Mouse (Mus musculus) thymus, adult 2 months (tissue): Measurements from ENCODE around the gene Pax1.

Experiments used
- CTCF ChIP-seq: fragments of 200-500 bp; IDR thresholded peaks from 2 replicates; pipeline ENCODE4 v1.5.1; 2012; ENCODE audit warnings: mild to moderate bottlenecking, control low read depth, low read length, moderate library complexity, borderline replicate concordance; ENCODE audit not compliant: control insufficient read depth, poor library complexity, insufficient read depth; ENCODE audit errors: extremely low read depth
- POLR2A ChIP-seq: fragments of 200-500 bp; IDR thresholded peaks from 2 replicates; pipeline ENCODE4 v1.6.1; 2012; ENCODE audit warnings: mild to moderate bottlenecking, low read length, control low read depth, moderate library complexity; ENCODE audit not compliant: control insufficient read depth, poor library complexity, insufficient read depth; ENCODE audit errors: extremely low read depth

DNA sequence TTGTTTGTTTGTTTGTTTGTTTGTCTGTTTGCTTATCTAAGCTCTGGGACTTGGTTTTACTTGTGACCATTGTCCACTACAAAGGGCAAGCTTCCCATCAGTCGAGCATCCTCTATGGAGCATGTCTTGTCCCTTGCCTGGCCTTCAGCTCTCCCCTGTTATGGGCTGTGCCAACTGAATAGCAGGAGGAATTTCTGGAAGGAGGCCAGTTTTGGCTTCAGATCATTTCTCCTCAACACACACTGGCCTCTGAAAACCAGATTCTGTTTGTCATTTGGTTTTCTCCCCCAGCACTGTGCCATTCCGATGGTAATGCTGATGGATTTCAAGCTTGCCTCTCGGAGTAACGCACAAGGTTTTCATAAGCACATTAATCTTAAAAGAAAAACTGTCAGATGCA lies 21.9 kb upstream of the Pax1 start:
- no peak for TF ChIP-seq POLR2A
- TF ChIP-seq CTCF: no peak
